Mouse (Mus musculus) hindbrain, embryonic 12.5 days (tissue): ENCODE measurements around the gene Emc10. TPM values are rescaled to one million over a fixed set of nuclear protein-coding genes. Genes with fewer than 3 reads are reported as not detected.
A peak's percentile ranks its signal among the peaks of the same experiment; 100 is the strongest.

Experiments used
- ATAC-seq: fragments of 200-750 bp; cut with Nextera tagmentation; 2 replicates; pipeline ENCODE4 v1.8.0; 2017; ENCODE audit warnings: moderate TSS enrichment; ENCODE audit not compliant: low FRiP score
- H3K27ac ChIP-seq: fragments of 300-500 bp; sonication (generic); 2 replicates; pipeline ENCODE4 v1.5.1; 2016; ENCODE audit warnings: mild to moderate bottlenecking
- H3K27me3 ChIP-seq: fragments of 300-500 bp; sonication (generic); 2 replicates; pipeline ENCODE4 v1.6.1; 2016; ENCODE audit warnings: mild to moderate bottlenecking
- H3K36me3 ChIP-seq: fragments of 300-500 bp; sonication (generic); 2 replicates; pipeline ENCODE4 v1.6.1; 2016; ENCODE audit warnings: mild to moderate bottlenecking
- H3K4me1 ChIP-seq: fragments of 300-500 bp; sonication (generic); 2 replicates; pipeline ENCODE4 v1.6.1; 2016
- H3K4me2 ChIP-seq: fragments of 300-500 bp; sonication (generic); replicated peaks from 2 replicates; pipeline ENCODE4 v1.6.1; 2016; ENCODE audit warnings: mild to moderate bottlenecking
- H3K4me3 ChIP-seq: fragments of 300-500 bp; sonication (generic); 2 replicates; pipeline ENCODE4 v1.5.1; 2016; ENCODE audit warnings: mild to moderate bottlenecking
- H3K9ac ChIP-seq: fragments of 300-500 bp; sonication (generic); 2 replicates; pipeline ENCODE4 v1.6.1; 2016; ENCODE audit warnings: mild to moderate bottlenecking, moderate library complexity
- H3K9me3 ChIP-seq: fragments of 300-500 bp; sonication (generic); replicated peaks from 2 replicates; pipeline ENCODE4 v1.6.1; 2016; ENCODE audit warnings: mild to moderate bottlenecking
- WGBS: fragments of 180-500 bp; shearing (Covaris S2); methylation state at CpG from one replicate; pipeline ENCODE4 v1.1.7; 2016; 5-methylcytosine and 5-hydroxymethylcytosine counted together
- polyA plus RNA-seq: library from polyadenylated mRNA; unstranded; fragments of >200 nt; fragmentation: Nextera tagmentation; extraction: Ambion mirVana; gene quantifications from 2 replicates; pipeline ENCODE4 v1.2.1, GENCODE M21; 2016

Gene Emc10
- polyA plus RNA-seq, 1 experiment from 2014 or later: 142 TPM

- Histone ChIP-seq H3K36me3 (peaks cover 61% of the 10 kb centered on the region), H3K9me3 (no peaks in the 10 kb centered on the region), H3K4me3 (no peak overlapping the region), H3K4me2 (no peak overlapping the region), H3K4me1 (peaks cover 13% of the 10 kb centered on the region), H3K27me3 (no peaks in the 10 kb centered on the region), H3K27ac (no peak overlapping the region), H3K9ac (no peak overlapping the region)
- 92% methylated on average over 4 of the region's 4 CpGs for WGBS
- no peak for ATAC-seq
These were observed 6.0 kb downstream of the Emc10 start for GRCm38 (mm10) chr7:44490281-44490680.

- H3K4me1 ChIP-seq: peaks cover 5% of the 10 kb centered on the region
- WGBS: 94% methylated on average over 8 of the region's 8 CpGs
- H3K36me3 ChIP-seq: peaks cover 51% of the 10 kb centered on the region
These were observed 7.8 kb downstream of the Emc10 start for GRCm38 (mm10) chr7:44488545-44488944.

GRCm38 (mm10) chr7:44487936-44488335, 8.4 kb downstream of the Emc10 start:
- Histone ChIP-seq H3K4me3 (no peak overlapping the region), H3K4me2 (no peak overlapping the region), H3K4me1 (peaks cover 5% of the 10 kb centered on the region), H3K27me3 (no peaks in the 10 kb centered on the region), H3K9me3 (no peaks in the 10 kb centered on the region), H3K9ac (no peak overlapping the region), H3K27ac (no peak overlapping the region), H3K36me3 (peaks cover 45% of the 10 kb centered on the region)
- 89% methylated on average over 7 of the region's 7 CpGs for WGBS
- no peak for ATAC-seq

More at GRCm38 (mm10) chr7:44488545-44488944, 7.8 kb downstream of the Emc10 start:
- H3K27ac ChIP-seq: no peak overlapping the region
- no peak overlapping the region for H3K9ac ChIP-seq
- no peaks in the 10 kb centered on the region for H3K9me3 ChIP-seq
- no peak for ATAC-seq
- H3K27me3 ChIP-seq: no peaks in the 10 kb centered on the region
- no peak overlapping the region for H3K4me2 ChIP-seq
- H3K4me3 ChIP-seq: no peak overlapping the region

- Histone ChIP-seq H3K27ac (peak overlapping the region; percentile 19; the same call in 1 of the 2 replicates), H3K9me3 (no peaks in the 10 kb centered on the region), H3K4me2 (no peak overlapping the region), H3K9ac (0 out of 2 replicates have a peak overlapping the region, but pooled peaks have one; percentile 15), H3K36me3 (peaks cover 37% of the 10 kb centered on the region), H3K4me1 (peaks cover 5% of the 10 kb centered on the region), H3K4me3 (no peak overlapping the region), H3K27me3 (peaks cover 7% of the 10 kb centered on the region)
- no peak for ATAC-seq
- WGBS: 61% methylated on average over 13 of the region's 13 CpGs
These were observed 9.3 kb downstream of the Emc10 start for GRCm38 (mm10) chr7:44486927-44487575.

GRCm38 (mm10) chr7:44485572-44486195, 10.6 kb downstream of the Emc10 start:
- Histone ChIP-seq H3K9me3 (no peaks in the 10 kb centered on the region), H3K36me3 (peaks cover 23% of the 10 kb centered on the region), H3K4me2 (no peak overlapping the region), H3K4me3 (no peak overlapping the region), H3K4me1 (peaks cover 5% of the 10 kb centered on the region), H3K27me3 (peaks cover 18% of the 10 kb centered on the region), H3K27ac (no peak overlapping the region), H3K9ac (no peak overlapping the region)
- 78% methylated on average over 7 of the region's 7 CpGs for WGBS
- ATAC-seq: no peak

- 40% methylated on average over 5 of the region's 5 CpGs for WGBS
- Histone ChIP-seq H3K9me3 (no peaks in the 10 kb centered on the region), H3K4me1 (peaks cover 5% of the 10 kb centered on the region), H3K27me3 (peaks cover 25% of the 10 kb centered on the region), H3K9ac (no peak overlapping the region), H3K27ac (no peak overlapping the region), H3K4me2 (no peak overlapping the region), H3K36me3 (peaks cover 16% of the 10 kb centered on the region), H3K4me3 (no peak overlapping the region)
- ATAC-seq: peak; percentile 78
These were observed 11.3 kb downstream of the Emc10 start for GRCm38 (mm10) chr7:44484841-44485571.

- Histone ChIP-seq H3K4me2 (no peak overlapping the region), H3K9ac (no peak overlapping the region), H3K4me3 (no peak overlapping the region), H3K9me3 (no peaks in the 10 kb centered on the region), H3K27ac (no peak overlapping the region), H3K36me3 (peaks cover 8% of the 10 kb centered on the region), H3K27me3 (peaks cover 34% of the 10 kb centered on the region), H3K4me1 (peaks cover 5% of the 10 kb centered on the region)
- ATAC-seq: no peak
- WGBS: 100% methylated on average over 1 of the region's 1 CpGs
These were observed 12.2 kb downstream of the Emc10 start for GRCm38 (mm10) chr7:44484109-44484508.

GRCm38 (mm10) chr7:44482836-44483435, 13.4 kb downstream of the Emc10 start:
- H3K4me1 ChIP-seq: peaks cover 5% of the 10 kb centered on the region
- H3K4me3 ChIP-seq: no peak overlapping the region
- no peak overlapping the region for H3K4me2 ChIP-seq
- no peak overlapping the region for H3K27ac ChIP-seq
- 80% methylated on average over 3 of the region's 3 CpGs for WGBS
- no peak for ATAC-seq
- H3K9ac ChIP-seq: no peak overlapping the region; the same call in 1 of the 2 replicates
- H3K9me3 ChIP-seq: no peaks in the 10 kb centered on the region
- no peaks in the 10 kb centered on the region for H3K36me3 ChIP-seq
- peaks cover 45% of the 10 kb centered on the region for H3K27me3 ChIP-seq

- peak; percentile 26 for ATAC-seq
- 37% methylated on average over 5 of the region's 5 CpGs for WGBS
- Histone ChIP-seq H3K4me3 (no peak overlapping the region), H3K36me3 (no peaks in the 10 kb centered on the region), H3K27me3 (peaks cover 49% of the 10 kb centered on the region), H3K9me3 (no peaks in the 10 kb centered on the region), H3K4me2 (no peak overlapping the region), H3K9ac (no peak overlapping the region), H3K4me1 (peaks cover 40% of the 10 kb centered on the region), H3K27ac (peak overlapping the region; percentile 66)
These were observed 21.2 kb downstream of the Emc10 start for GRCm38 (mm10) chr7:44475046-44475614.

GRCm38 (mm10) chr7:44474419-44474818, 21.9 kb downstream of the Emc10 start:
- Histone ChIP-seq H3K4me1 (peaks cover 42% of the 10 kb centered on the region), H3K27ac (peak overlapping the region; percentile 66), H3K9me3 (no peaks in the 10 kb centered on the region), H3K4me3 (no peak overlapping the region), H3K9ac (peak overlapping the region; percentile 54), H3K36me3 (no peaks in the 10 kb centered on the region), H3K4me2 (no peak overlapping the region), H3K27me3 (peaks cover 42% of the 10 kb centered on the region)
- peak; percentile 81 for ATAC-seq
- WGBS: 19% methylated on average over 4 of the region's 4 CpGs

- peak overlapping the region; percentile 66 for H3K27ac ChIP-seq
- ATAC-seq: no peak
- 63% methylated on average over 9 of the region's 9 CpGs for WGBS
- H3K9ac ChIP-seq: no peak overlapping the region
- H3K27me3 ChIP-seq: peaks cover 30% of the 10 kb centered on the region
- H3K36me3 ChIP-seq: no peaks in the 10 kb centered on the region
- no peaks in the 10 kb centered on the region for H3K9me3 ChIP-seq
- H3K4me1 ChIP-seq: peaks cover 54% of the 10 kb centered on the region
- H3K4me2 ChIP-seq: no peak overlapping the region
- H3K4me3 ChIP-seq: no peak overlapping the region
These were observed 23.2 kb downstream of the Emc10 start for GRCm38 (mm10) chr7:44472961-44473646.
